Mouse (Mus musculus): ENCODE data around the gene Tmem8.
A peak's percentile ranks its signal among the peaks of the same experiment; 100 is the strongest.
"Not testable (repeated sequence)": the region's sequence is repeated elsewhere in the genome, so short reads cannot be mapped to it uniquely, and the experiment has no call there.

The Tmem8 gene

GRCm38 (mm10) chr17:26112751-26113150, 348 bp upstream of the Tmem8 start:
- DNase-seq, result no peak

GRCm38 (mm10) chr17:26114061-26114460, 962 bp downstream of the Tmem8 start:
- no peak for DNase-seq

- DNase-seq, result not testable (repeated sequence)
Observed at GRCm38 (mm10) chr17:26114461-26114860, 1.4 kb downstream of the Tmem8 start.

- DNase-seq, result no peak
Observed at GRCm38 (mm10) chr17:26115205-26115898, 2.3 kb downstream of the Tmem8 start.

GRCm38 (mm10) chr17:26115956-26116487, 2.9 kb downstream of the Tmem8 start:
- DNase-seq, result no peak

GRCm38 (mm10) chr17:26116503-26117258, 3.6 kb downstream of the Tmem8 start:
- no peak for DNase-seq

- DNase-seq, result peak; percentile 72 to 76
Observed at GRCm38 (mm10) chr17:26119766-26120710, 6.9 kb downstream of the Tmem8 start.

- DNase-seq, result no peak
Observed at GRCm38 (mm10) chr17:26122431-26123140, 9.5 kb downstream of the Tmem8 start.

- DNase-seq, result peak; percentile 90
Observed at GRCm38 (mm10) chr17:26123267-26123684, 10.2 kb downstream of the Tmem8 start, which contains the start of gene Mrpl28. Gene Mrpl28 (plus strand): TSS chr17:26123500.

GRCm38 (mm10) chr17:26124560-26124959, 11.5 kb downstream of the Tmem8 start:
- no peak for DNase-seq

- no peak for DNase-seq
Observed at GRCm38 (mm10) chr17:26125226-26125625, 12.1 kb downstream of the Tmem8 start.

- no peak for DNase-seq
Observed at GRCm38 (mm10) chr17:26131062-26131732, 18.1 kb downstream of the Tmem8 start.

- no peak for DNase-seq
Observed at GRCm38 (mm10) chr17:26131856-26132853, 19.1 kb downstream of the Tmem8 start.

- no peak for DNase-seq
Observed at GRCm38 (mm10) chr17:26137106-26137750, 24.1 kb downstream of the Tmem8 start.

- no peak for DNase-seq
Observed at GRCm38 (mm10) chr17:26137751-26138130, 24.6 kb downstream of the Tmem8 start.

- peak; percentile 92 to 98 for DNase-seq
Observed at GRCm38 (mm10) chr17:26138239-26138836, 25.2 kb downstream of the Tmem8 start, which contains the start of gene Axin1. Gene Axin1 (plus strand): TSS chr17:26138688.

GRCm38 (mm10) chr17:26138901-26139381, 25.8 kb downstream of the Tmem8 start:
- DNase-seq, result no peak

- no peak for DNase-seq
Observed at GRCm38 (mm10) chr17:26142796-26143195, 29.7 kb downstream of the Tmem8 start.

GRCm38 (mm10) chr17:26143386-26143785, 30.3 kb downstream of the Tmem8 start:
- DNase-seq, result no peak

Measured in cerebellum, adult 18-20 months (tissue).